Mouse (Mus musculus): Measurements from ENCODE around the gene Saa2.

DNA sequence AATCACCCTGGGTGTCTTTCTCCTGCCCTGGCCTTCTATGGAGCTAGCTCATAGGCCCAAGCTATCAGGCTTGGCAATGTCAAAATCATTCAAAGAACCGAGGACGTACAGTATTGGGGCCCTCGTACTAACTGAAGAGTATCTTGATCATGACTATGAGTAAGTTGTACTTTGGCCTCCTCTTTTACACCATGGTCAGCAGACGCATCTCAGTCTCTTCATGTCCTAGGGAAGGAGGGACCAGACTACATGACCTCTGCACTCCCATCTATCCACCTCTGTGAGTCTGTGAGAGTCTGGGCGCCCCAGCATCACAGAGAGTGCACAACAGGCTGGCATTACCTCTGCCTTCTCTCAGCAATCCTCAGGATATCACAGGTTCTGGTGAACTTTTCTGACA lies 11.0 kb downstream of the Saa2 start:
- TF ChIP-seq CTCF (IDR thresholded peaks at IDR 0.05) (no peak), EP300 (IDR thresholded peaks at IDR 0.05) (no peak)

Data from lung, postnatal 0 days (tissue).